Mouse (Mus musculus) liver, embryonic 11.5 days (tissue): ENCODE measurements around the gene Slc15a5. TPM values are rescaled to one million over a fixed set of nuclear protein-coding genes. Genes with fewer than 3 reads are reported as not detected.

Experiments
- ATAC-seq: fragments of 200-750 bp; cut with Nextera tagmentation; replicated peaks from 2 replicates; pipeline ENCODE4 v1.8.0; 2017; ENCODE audit warnings: moderate number of reproducible peaks, mild to moderate bottlenecking, moderate TSS enrichment, moderate library complexity; ENCODE audit not compliant: low FRiP score
- DNase-seq: peaks from one replicate; pipeline ENCODE4 v3.0.0-alpha.2; 2017; ENCODE audit warnings: low spot score
- H3K27ac ChIP-seq: fragments of 300-500 bp; sonication (generic); 2 replicates; pipeline ENCODE4 v1.5.1; 2014; ENCODE audit warnings: mild to moderate bottlenecking, low read depth, low read length, control low read depth
- H3K27me3 ChIP-seq: fragments of 300-500 bp; sonication (generic); replicated peaks from 2 replicates; pipeline ENCODE4 v1.6.1; 2014; ENCODE audit warnings: low read length, mixed read lengths; ENCODE audit not compliant: control insufficient read depth, insufficient read depth
- H3K36me3 ChIP-seq: fragments of 300-500 bp; sonication (generic); 2 replicates; pipeline ENCODE4 v1.6.1; 2014; ENCODE audit warnings: mild to moderate bottlenecking, low read length, moderate library complexity, mixed read lengths; ENCODE audit not compliant: control insufficient read depth, insufficient read depth
- H3K4me1 ChIP-seq: fragments of 300-500 bp; sonication (generic); replicated peaks from 2 replicates; pipeline ENCODE4 v1.6.1; 2014; ENCODE audit warnings: low read length, mixed read lengths; ENCODE audit not compliant: control insufficient read depth, insufficient read depth
- H3K4me2 ChIP-seq: fragments of 300-500 bp; sonication (generic); 2 replicates; pipeline ENCODE4 v1.6.1; 2014; ENCODE audit warnings: mild to moderate bottlenecking, control low read depth, moderate library complexity
- H3K4me3 ChIP-seq: fragments of 300-500 bp; sonication (generic); 2 replicates; pipeline ENCODE4 v1.5.1; 2014; ENCODE audit warnings: low read depth, low read length, control low read depth
- H3K9ac ChIP-seq: fragments of 300-500 bp; sonication (generic); 2 replicates; pipeline ENCODE4 v1.6.1; 2014; ENCODE audit warnings: low read depth, low read length, control low read depth
- H3K9me3 ChIP-seq: fragments of 300-500 bp; sonication (generic); 2 replicates; pipeline ENCODE4 v1.6.1; 2016; ENCODE audit warnings: low read length, inconsistent platforms, mixed read lengths; ENCODE audit not compliant: control insufficient read depth
- WGBS: fragments of 180-500 bp; shearing (Covaris S2); extraction: QIAGEN DNeasy Blood & Tissue Kit; methylation state at CpG from one replicate; pipeline ENCODE4 v1.1.7; 2014; 5-methylcytosine and 5-hydroxymethylcytosine counted together
- polyA plus RNA-seq: library from polyadenylated mRNA; unstranded; fragments of >200 nt; fragmentation: Nextera tagmentation; extraction: Ambion mirVana; gene quantifications from 2 replicates; pipeline ENCODE4 v1.2.1, GENCODE M21; 2014

Slc15a5 gene
- polyA plus RNA-seq, 1 experiment from 2014 or later, result not detected

GRCm38 (mm10) chr6:138071505-138072107, 8.1 kb downstream of the Slc15a5 start:
- no peaks in the 10 kb centered on the region; the same call in 1 of the 2 replicates for H3K9me3 ChIP-seq
- H3K4me1 ChIP-seq, result no peaks in the 10 kb centered on the region
- H3K4me3 ChIP-seq, result no peak overlapping the region
- H3K36me3 ChIP-seq, result no peaks in the 10 kb centered on the region
- no peak for ATAC-seq
- H3K4me2 ChIP-seq, result no peak overlapping the region
- H3K27me3 ChIP-seq, result no peaks in the 10 kb centered on the region
- H3K27ac ChIP-seq, result no peak overlapping the region
- no peak overlapping the region for H3K9ac ChIP-seq
- 63% methylated on average over 4 of the region's 4 CpGs for WGBS
- no peak for DNase-seq

- Histone ChIP-seq H3K9me3 (no peaks in the 10 kb centered on the region; the same call in 1 of the 2 replicates), H3K4me1 (no peaks in the 10 kb centered on the region), H3K36me3 (no peaks in the 10 kb centered on the region), H3K9ac (no peak overlapping the region), H3K27me3 (no peaks in the 10 kb centered on the region), H3K4me3 (no peak overlapping the region), H3K4me2 (no peak overlapping the region), H3K27ac (no peak overlapping the region)
- DNase-seq (no peak), ATAC-seq (no peak)
- 87% methylated on average over 13 of the region's 13 CpGs for WGBS
Measured at GRCm38 (mm10) chr6:138070720-138071504, 8.8 kb downstream of the Slc15a5 start.

- Histone ChIP-seq H3K9me3 (no peaks in the 10 kb centered on the region; the same call in 1 of the 2 replicates), H3K4me3 (no peak overlapping the region), H3K36me3 (no peaks in the 10 kb centered on the region), H3K9ac (no peak overlapping the region), H3K4me2 (no peak overlapping the region), H3K27me3 (no peaks in the 10 kb centered on the region), H3K27ac (no peak overlapping the region), H3K4me1 (no peaks in the 10 kb centered on the region)
- ATAC-seq, result no peak
- DNase-seq, result no peak
- 88% methylated on average over 10 of the region's 10 CpGs for WGBS
Measured at GRCm38 (mm10) chr6:138069921-138070320, 9.8 kb downstream of the Slc15a5 start.

- Histone ChIP-seq H3K4me1 (no peaks in the 10 kb centered on the region), H3K4me2 (no peak overlapping the region), H3K4me3 (no peak overlapping the region), H3K9ac (no peak overlapping the region), H3K27me3 (no peaks in the 10 kb centered on the region), H3K36me3 (no peaks in the 10 kb centered on the region), H3K27ac (no peak overlapping the region), H3K9me3 (no peaks in the 10 kb centered on the region)
- DNase-seq (no peak), ATAC-seq (no peak)
- WGBS, result 52% methylated on average over 15 of the region's 15 CpGs
Measured at GRCm38 (mm10) chr6:138055572-138055971, 24.1 kb downstream of the Slc15a5 start.

GRCm38 (mm10) chr6:138054956-138055355, 24.8 kb downstream of the Slc15a5 start:
- ATAC-seq, result no peak
- WGBS, result 85% methylated on average over 12 of the region's 12 CpGs

GRCm38 (mm10) chr6:138054166-138054565, 25.6 kb downstream of the Slc15a5 start:
- H3K36me3 ChIP-seq, result no peaks in the 10 kb centered on the region
- no peak; the same call in 1 of the 2 replicates for ATAC-seq
- H3K9ac ChIP-seq, result no peak overlapping the region
- no peak for DNase-seq
- H3K4me1 ChIP-seq, result no peaks in the 10 kb centered on the region
- H3K9me3 ChIP-seq, result no peaks in the 10 kb centered on the region
- H3K27me3 ChIP-seq, result no peaks in the 10 kb centered on the region
- 62% methylated on average over 1 of the region's 1 CpGs for WGBS
- no peak overlapping the region for H3K4me3 ChIP-seq
- no peak overlapping the region for H3K27ac ChIP-seq
- H3K4me2 ChIP-seq, result no peak overlapping the region

More at GRCm38 (mm10) chr6:138054956-138055355, 24.8 kb downstream of the Slc15a5 start:
- no peak for DNase-seq
- H3K27ac ChIP-seq, result no peak overlapping the region
- no peaks in the 10 kb centered on the region for H3K36me3 ChIP-seq
- no peak overlapping the region for H3K4me2 ChIP-seq
- H3K9me3 ChIP-seq, result no peaks in the 10 kb centered on the region
- no peak overlapping the region for H3K9ac ChIP-seq
- H3K4me1 ChIP-seq, result no peaks in the 10 kb centered on the region
- H3K4me3 ChIP-seq, result no peak overlapping the region
- H3K27me3 ChIP-seq, result no peaks in the 10 kb centered on the region

GRCm38 (mm10) chr6:138053686-138054085, 26.0 kb downstream of the Slc15a5 start:
- H3K27ac ChIP-seq, result no peak overlapping the region
- no peak overlapping the region for H3K9ac ChIP-seq
- no peak overlapping the region for H3K4me3 ChIP-seq
- H3K4me2 ChIP-seq, result no peak overlapping the region
- H3K27me3 ChIP-seq, result no peaks in the 10 kb centered on the region
- WGBS, result 83% methylated on average over 9 of the region's 9 CpGs
- no peaks in the 10 kb centered on the region for H3K9me3 ChIP-seq
- no peak for ATAC-seq
- no peaks in the 10 kb centered on the region for H3K36me3 ChIP-seq
- no peak for DNase-seq
- no peaks in the 10 kb centered on the region for H3K4me1 ChIP-seq

- Histone ChIP-seq H3K4me1 (no peaks in the 10 kb centered on the region), H3K27me3 (no peaks in the 10 kb centered on the region), H3K4me2 (no peak overlapping the region), H3K9ac (no peak overlapping the region), H3K36me3 (no peaks in the 10 kb centered on the region), H3K27ac (no peak overlapping the region), H3K9me3 (no peaks in the 10 kb centered on the region), H3K4me3 (no peak overlapping the region)
- no peak for ATAC-seq
- 82% methylated on average over 2 of the region's 2 CpGs for WGBS
- no peak for DNase-seq
Measured at GRCm38 (mm10) chr6:138045364-138045763, 34.4 kb downstream of the Slc15a5 start.

GRCm38 (mm10) chr6:138042891-138043290, 36.8 kb downstream of the Slc15a5 start:
- H3K36me3 ChIP-seq, result no peaks in the 10 kb centered on the region
- DNase-seq, result no peak
- H3K9ac ChIP-seq, result no peak overlapping the region
- H3K4me3 ChIP-seq, result no peak overlapping the region
- H3K27ac ChIP-seq, result no peak overlapping the region
- no peaks in the 10 kb centered on the region for H3K4me1 ChIP-seq
- peaks cover under 1% of the 10 kb centered on the region; the same call in 1 of the 2 replicates for H3K9me3 ChIP-seq
- ATAC-seq, result no peak
- H3K4me2 ChIP-seq, result no peak overlapping the region
- 91% methylated on average over 5 of the region's 5 CpGs for WGBS
- no peaks in the 10 kb centered on the region for H3K27me3 ChIP-seq
